Mouse (Mus musculus): ENCODE measurements around the gene Prss16. TPM values are rescaled to one million over a fixed set of nuclear protein-coding genes. Genes with fewer than 3 reads are reported as not detected.

The Prss16 gene
- polyA plus RNA-seq, 1 experiment = 10.0 TPM

DNA sequence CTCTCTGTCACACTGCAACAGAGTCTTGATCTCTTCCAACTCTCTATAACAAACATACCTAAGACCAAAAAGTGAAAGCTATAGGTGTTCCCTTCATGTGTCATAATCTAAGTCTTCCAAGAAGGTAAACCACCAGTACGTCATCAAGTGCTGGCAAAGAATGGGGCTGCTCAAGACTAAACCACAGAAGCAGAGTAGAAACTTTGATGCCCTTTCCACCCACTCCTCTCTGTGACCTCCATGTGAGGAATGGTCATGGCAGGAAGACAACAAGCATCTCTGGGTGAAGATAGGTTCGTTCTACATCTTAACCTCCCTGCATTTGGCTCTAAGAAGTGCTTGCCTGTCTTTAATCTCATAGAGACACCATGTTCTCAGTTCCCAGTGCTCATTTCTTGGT is 25.1 kb downstream of the Prss16 start:
- whole genome bisulfite sequencing = 76% methylated on average over 2 of the region's 2 CpGs
- H3K27ac ChIP-seq (ENCODE audit: control insufficient read depth, insufficient read depth, low read depth, low read length, poor library complexity) = no peak overlapping the region
- no peak for TF ChIP-seq POLR2A (IDR thresholded peaks at IDR 0.05; ENCODE audit: borderline replicate concordance, control insufficient read depth, low read depth, low read length)
- TF ChIP-seq CTCF (IDR thresholded peaks at IDR 0.05; ENCODE audit: control insufficient read depth, insufficient read depth, low read length) = no peak

DNA sequence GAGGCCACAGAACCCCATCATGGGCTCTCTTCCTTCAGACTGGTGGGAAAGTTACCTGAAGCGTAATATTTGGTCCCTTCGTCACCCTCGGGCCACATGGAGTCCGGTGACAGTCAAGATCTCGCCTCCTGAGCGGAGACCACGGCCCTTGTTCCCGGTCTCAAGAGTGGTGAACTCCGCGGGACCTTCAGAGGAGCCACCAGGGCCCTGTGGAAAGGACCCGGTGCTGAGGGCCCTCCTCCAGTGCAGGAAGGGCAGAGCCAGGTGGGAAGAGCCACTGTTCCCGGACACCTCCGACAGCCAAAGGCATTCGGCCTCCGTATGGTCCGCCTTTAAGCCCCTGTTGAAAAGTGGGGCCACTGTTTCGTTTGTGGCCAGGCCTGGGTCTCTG is 27.7 kb downstream of the Prss16 start:
- Histone ChIP-seq H3K27ac (ENCODE audit: control insufficient read depth, insufficient read depth, low read depth, low read length, poor library complexity) (no peak overlapping the region; the same call in 1 of the 2 replicates), H3K4me3 (replicated peaks; ENCODE audit: control insufficient read depth, low read depth, low read length) (peak overlapping the region; percentile 44), H3K4me1 (ENCODE audit: control insufficient read depth, insufficient read depth, low read length) (peaks cover 3% of the 10 kb centered on the region; the same call in 1 of the 2 replicates)
- WGBS = 36% methylated on average over 17 of the region's 17 CpGs
- TF ChIP-seq CTCF (IDR thresholded peaks at IDR 0.05; ENCODE audit: control insufficient read depth, insufficient read depth, low read length) (no peak), POLR2A (IDR thresholded peaks at IDR 0.05; ENCODE audit: borderline replicate concordance, control insufficient read depth, low read depth, low read length) (no peak)

More for the DNA sequence above, 25.1 kb downstream of the Prss16 start:
- Histone ChIP-seq H3K4me3 (replicated peaks; ENCODE audit: control insufficient read depth, low read depth, low read length) (no peak overlapping the region), H3K4me1 (ENCODE audit: control insufficient read depth, insufficient read depth, low read length) (peaks cover 3% of the 10 kb centered on the region; the same call in 1 of the 2 replicates)

DNA sequence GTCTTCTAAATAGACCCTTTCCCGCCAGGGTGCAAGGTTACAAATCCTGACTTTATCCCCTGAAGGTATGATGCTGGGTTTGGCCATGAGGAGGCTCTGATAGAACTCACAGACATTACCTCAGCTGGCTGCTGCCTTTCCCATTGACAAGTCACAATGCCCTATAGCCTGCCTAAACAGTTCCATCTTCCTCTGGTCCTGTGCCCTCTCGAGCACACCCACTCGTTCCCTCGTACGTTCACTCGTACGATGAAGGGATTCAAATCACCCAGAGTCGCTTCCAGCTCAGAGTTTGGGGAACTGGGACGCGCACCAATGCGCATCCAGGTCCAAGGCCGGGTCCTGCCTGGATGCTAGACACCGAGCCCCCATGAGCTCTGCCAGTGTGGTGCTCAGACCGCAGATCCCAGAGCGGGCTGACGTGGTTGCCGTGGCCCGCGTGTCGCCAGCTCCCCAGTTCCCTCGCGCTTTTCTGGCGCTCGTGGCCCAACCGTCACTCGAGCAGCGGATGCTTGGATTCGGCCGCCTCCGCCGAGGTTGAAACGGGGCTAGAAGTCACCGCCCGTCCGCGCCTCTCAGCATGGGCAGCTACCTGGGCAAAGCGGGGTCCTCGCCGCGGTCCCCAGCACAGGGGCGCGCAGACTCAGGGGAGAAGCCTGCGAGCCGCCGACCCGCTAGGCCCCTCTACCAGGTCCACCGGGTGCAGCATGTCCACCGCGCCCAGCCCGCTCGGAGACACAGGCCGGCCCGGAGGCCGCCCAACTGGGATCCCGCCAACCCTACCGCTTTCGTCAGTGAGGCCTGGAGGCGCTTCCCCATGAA is 28.4 kb downstream of the Prss16 start, which contains the start of gene Pom121l2:
Gene Pom121l2, plus strand, starts transcription at position 214 of the 822 bp plus-strand sequence.
- peak within 1 kb of the TSS; percentile 44 for H3K4me3 ChIP-seq (replicated peaks; ENCODE audit: control insufficient read depth, low read depth, low read length)

GRCm38 (mm10) chr13:21974726-21975473 is 34.6 kb downstream of the Prss16 start:
- peak overlapping the region; percentile 95 for H3K4me3 ChIP-seq (replicated peaks; ENCODE audit: control insufficient read depth, low read depth, low read length)
- 4% methylated on average over 20 of the region's 20 CpGs for WGBS
- H3K4me1 ChIP-seq (ENCODE audit: control insufficient read depth, insufficient read depth, low read length) = no peaks in the 10 kb centered on the region

More for the DNA sequence above, 28.4 kb downstream of the Prss16 start, which contains the start of gene Pom121l2:
- H3K27ac ChIP-seq (ENCODE audit: control insufficient read depth, insufficient read depth, low read depth, low read length, poor library complexity) = no peak within 1 kb of the TSS; the same call in none of the 2 replicates
- TF ChIP-seq CTCF (IDR thresholded peaks at IDR 0.05; ENCODE audit: control insufficient read depth, insufficient read depth, low read length) (no peak), POLR2A (IDR thresholded peaks at IDR 0.05; ENCODE audit: borderline replicate concordance, control insufficient read depth, low read depth, low read length) (no peak)
- H3K4me1 ChIP-seq (ENCODE audit: control insufficient read depth, insufficient read depth, low read length) = peaks cover 3% of the 10 kb centered on the region; the same call in 1 of the 2 replicates
- WGBS = 3% methylated on average over 58 of the region's 58 CpGs

DNA sequence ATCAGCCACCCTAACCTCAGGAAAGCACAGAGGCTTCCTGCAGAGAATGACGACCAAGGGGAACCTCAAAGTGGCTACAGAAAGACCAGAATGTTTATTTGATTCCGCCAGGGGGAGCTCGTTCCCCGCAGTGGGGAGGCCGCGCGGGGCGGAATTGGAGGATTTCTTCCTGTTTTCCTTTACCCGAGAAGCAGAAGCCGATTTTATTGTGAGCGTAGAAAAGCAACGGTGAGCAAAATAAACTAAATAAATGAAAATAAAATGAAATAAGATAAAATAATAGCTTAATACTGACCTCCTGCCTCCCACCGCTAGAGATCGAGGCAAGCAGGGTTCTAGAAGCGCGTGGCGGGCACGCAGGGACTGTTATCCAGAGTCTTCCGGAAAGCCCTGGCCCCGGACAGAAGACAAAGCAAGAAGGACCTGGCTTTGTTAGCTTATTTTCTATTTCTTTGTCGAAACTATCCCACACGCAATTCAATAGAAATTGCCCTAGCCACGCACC is 35.3 kb downstream of the Prss16 start:
- no peaks in the 10 kb centered on the region for H3K4me1 ChIP-seq (ENCODE audit: control insufficient read depth, insufficient read depth, low read length)
- under 1% methylated on average over 23 of the region's 23 CpGs for WGBS
- H3K4me3 ChIP-seq (replicated peaks; ENCODE audit: control insufficient read depth, low read depth, low read length) = peak overlapping the region; percentile 95
- peak; percentile 87 for TF ChIP-seq CTCF (IDR thresholded peaks at IDR 0.05; ENCODE audit: control insufficient read depth, insufficient read depth, low read length)
- TF ChIP-seq POLR2A (IDR thresholded peaks at IDR 0.05; ENCODE audit: borderline replicate concordance, control insufficient read depth, low read depth, low read length) = no peak
- peak overlapping the region; percentile 89 for H3K27ac ChIP-seq (ENCODE audit: control insufficient read depth, insufficient read depth, low read depth, low read length, poor library complexity)

More at GRCm38 (mm10) chr13:21974726-21975473, 34.6 kb downstream of the Prss16 start:
- no peak for TF ChIP-seq POLR2A (IDR thresholded peaks at IDR 0.05; ENCODE audit: borderline replicate concordance, control insufficient read depth, low read depth, low read length)
- peak overlapping the region; percentile 89 for H3K27ac ChIP-seq (ENCODE audit: control insufficient read depth, insufficient read depth, low read depth, low read length, poor library complexity)

DNA sequence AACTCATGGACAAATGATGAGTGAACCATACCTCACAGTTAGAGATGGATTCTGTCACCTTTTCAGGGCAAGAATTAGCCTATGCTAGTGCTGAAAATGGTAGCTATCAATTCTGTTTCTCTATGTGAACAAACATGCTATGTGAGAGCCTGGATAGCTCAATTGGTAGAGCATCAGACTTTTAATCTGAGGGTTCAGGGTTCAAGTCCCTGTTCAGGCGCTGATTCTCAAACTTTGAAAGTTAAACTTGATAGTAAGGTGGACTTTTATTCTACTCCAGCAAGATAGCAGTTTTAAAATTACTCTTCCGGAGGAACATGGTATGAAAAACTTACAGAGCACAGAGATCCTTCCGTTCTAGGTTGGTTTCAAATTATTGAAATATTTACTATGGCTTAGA is 37.9 kb downstream of the Prss16 start:
- 72% methylated on average over 3 of the region's 3 CpGs for WGBS
- no peak overlapping the region for H3K27ac ChIP-seq (ENCODE audit: control insufficient read depth, insufficient read depth, low read depth, low read length, poor library complexity)
- H3K4me3 ChIP-seq (replicated peaks; ENCODE audit: control insufficient read depth, low read depth, low read length) = no peak overlapping the region
- TF ChIP-seq POLR2A (IDR thresholded peaks at IDR 0.05; ENCODE audit: borderline replicate concordance, control insufficient read depth, low read depth, low read length) (no peak), CTCF (IDR thresholded peaks at IDR 0.05; ENCODE audit: control insufficient read depth, insufficient read depth, low read length) (no peak)
- H3K4me1 ChIP-seq (ENCODE audit: control insufficient read depth, insufficient read depth, low read length) = no peaks in the 10 kb centered on the region

GRCm38 (mm10) chr13:21969816-21970215 is 39.7 kb downstream of the Prss16 start:
- H3K4me1 ChIP-seq (ENCODE audit: control insufficient read depth, insufficient read depth, low read length) = no peaks in the 10 kb centered on the region
- no peak overlapping the region for H3K4me3 ChIP-seq (replicated peaks; ENCODE audit: control insufficient read depth, low read depth, low read length)
- TF ChIP-seq POLR2A (IDR thresholded peaks at IDR 0.05; ENCODE audit: borderline replicate concordance, control insufficient read depth, low read depth, low read length) (no peak), CTCF (IDR thresholded peaks at IDR 0.05; ENCODE audit: control insufficient read depth, insufficient read depth, low read length) (no peak)
- WGBS = 42% methylated on average over 2 of the region's 2 CpGs
- H3K27ac ChIP-seq (ENCODE audit: control insufficient read depth, insufficient read depth, low read depth, low read length, poor library complexity) = no peak overlapping the region

- TF ChIP-seq POLR2A (IDR thresholded peaks at IDR 0.05; ENCODE audit: borderline replicate concordance, control insufficient read depth, low read depth, low read length) (no peak), CTCF (IDR thresholded peaks at IDR 0.05; ENCODE audit: control insufficient read depth, insufficient read depth, low read length) (no peak)
- 52% methylated on average over 1 of the region's 1 CpGs for WGBS
- Histone ChIP-seq H3K4me3 (replicated peaks; ENCODE audit: control insufficient read depth, low read depth, low read length) (no peak overlapping the region), H3K27ac (ENCODE audit: control insufficient read depth, insufficient read depth, low read depth, low read length, poor library complexity) (no peak overlapping the region), H3K4me1 (ENCODE audit: control insufficient read depth, insufficient read depth, low read length) (no peaks in the 10 kb centered on the region)
These were observed 40.3 kb downstream of the Prss16 start for GRCm38 (mm10) chr13:21969269-21969668.

Other genes with a start within 250 kb of the Prss16 start
- 99.1 and 123 TPM in 2 replicates for gene Hist1h1b, start 229.1 kb downstream of the Prss16 start, polyA plus RNA-seq (2011; ENCODE audit: insufficient read depth, insufficient read length, low replicate concordance, missing spikeins)
- gene Hist1h3i, start 226.4 kb downstream of the Prss16 start, polyA plus RNA-seq (2011; ENCODE audit: insufficient read depth, insufficient read length, low replicate concordance, missing spikeins) = 34.1 TPM in 1 of 2 replicates, not detected in the other
- 14.9 and 15.3 TPM in 2 replicates for gene Hist1h2an, start 222.5 kb downstream of the Prss16 start, polyA plus RNA-seq (2011; ENCODE audit: insufficient read depth, insufficient read length, low replicate concordance, missing spikeins)
- gene Hist1h2bp, start 222.3 kb downstream of the Prss16 start, polyA plus RNA-seq (2011; ENCODE audit: insufficient read depth, insufficient read length, low replicate concordance, missing spikeins) = 31.5 and 33.4 TPM in 2 replicates
- 27.5 and 42.9 TPM in 2 replicates for gene Hist1h2bq, start 199.5 kb downstream of the Prss16 start, polyA plus RNA-seq (2011; ENCODE audit: insufficient read depth, insufficient read length, low replicate concordance, missing spikeins)
- 5.1 TPM in 1 of 2 replicates, not detected in the other for gene Hist1h2ao, start 199.3 kb downstream of the Prss16 start, polyA plus RNA-seq (2011; ENCODE audit: insufficient read depth, insufficient read length, low replicate concordance, missing spikeins)
- gene Hist1h4m, start 198.0 kb downstream of the Prss16 start, polyA plus RNA-seq (2011; ENCODE audit: insufficient read depth, insufficient read length, low replicate concordance, missing spikeins) = 157 and 288 TPM in 2 replicates
- gene Hist1h4n, start 177.5 kb downstream of the Prss16 start, polyA plus RNA-seq (2011; ENCODE audit: insufficient read depth, insufficient read length, low replicate concordance, missing spikeins) = 79.8 and 313 TPM in 2 replicates
- gene Hist1h2ap, start 176.2 kb downstream of the Prss16 start, polyA plus RNA-seq (2011; ENCODE audit: insufficient read depth, insufficient read length, low replicate concordance, missing spikeins) = 94.2 and 102 TPM in 2 replicates
- gene Hist1h2br, start 176.0 kb downstream of the Prss16 start, polyA plus RNA-seq (2011; ENCODE audit: insufficient read depth, insufficient read length, low replicate concordance, missing spikeins) = 36.9 and 43.8 TPM in 2 replicates
- 1.4 and 2.5 TPM in 2 replicates for gene Zfp184, start 64.6 kb downstream of the Prss16 start, polyA plus RNA-seq (2011; ENCODE audit: insufficient read depth, insufficient read length, low replicate concordance, missing spikeins)
- not detected in 2 replicates for gene Pom121l2, start 28.5 kb downstream of the Prss16 start, polyA plus RNA-seq (2011; ENCODE audit: insufficient read depth, insufficient read length, low replicate concordance, missing spikeins)
- 31.8 and 40.4 TPM in 2 replicates for gene Hist1h2ah, start 25.8 kb upstream of the Prss16 start, polyA plus RNA-seq (2011; ENCODE audit: insufficient read depth, insufficient read length, low replicate concordance, missing spikeins)
- gene Hist1h2bk, start 26.1 kb upstream of the Prss16 start, polyA plus RNA-seq (2011; ENCODE audit: insufficient read depth, insufficient read length, low replicate concordance, missing spikeins) = 109 and 137 TPM in 2 replicates
- gene Hist1h4i, start 31.6 kb upstream of the Prss16 start, polyA plus RNA-seq (2011; ENCODE audit: insufficient read depth, insufficient read length, low replicate concordance, missing spikeins) = 144 and 216 TPM in 2 replicates
- 11.7 and 42.0 TPM in 2 replicates for gene Hist1h2ag, start 33.2 kb upstream of the Prss16 start, polyA plus RNA-seq (2011; ENCODE audit: insufficient read depth, insufficient read length, low replicate concordance, missing spikeins)
- 40.5 and 87.9 TPM in 2 replicates for gene Hist1h2bj, start 33.5 kb upstream of the Prss16 start, polyA plus RNA-seq (2011; ENCODE audit: insufficient read depth, insufficient read length, low replicate concordance, missing spikeins)
- not detected in 2 replicates for gene Vmn1r188, start 74.7 kb upstream of the Prss16 start, polyA plus RNA-seq (2011; ENCODE audit: insufficient read depth, insufficient read length, low replicate concordance, missing spikeins)
- not detected in 2 replicates for gene Vmn1r189, start 96.1 kb upstream of the Prss16 start, polyA plus RNA-seq (2011; ENCODE audit: insufficient read depth, insufficient read length, low replicate concordance, missing spikeins)
- not detected in 2 replicates for gene Vmn1r191, start 174.2 kb upstream of the Prss16 start, polyA plus RNA-seq (2011; ENCODE audit: insufficient read depth, insufficient read length, low replicate concordance, missing spikeins)
- not detected in 2 replicates for gene Vmn1r192, start 181.4 kb upstream of the Prss16 start, polyA plus RNA-seq (2011; ENCODE audit: insufficient read depth, insufficient read length, low replicate concordance, missing spikeins)
- 0.42 and 0.72 TPM in 2 replicates for gene Vmn1r193, start 213.4 kb upstream of the Prss16 start, polyA plus RNA-seq (2011; ENCODE audit: insufficient read depth, insufficient read length, low replicate concordance, missing spikeins)
- not detected in 2 replicates for gene Vmn1r194, start 234.5 kb upstream of the Prss16 start, polyA plus RNA-seq (2011; ENCODE audit: insufficient read depth, insufficient read length, low replicate concordance, missing spikeins)

All from bone marrow, adult 2 months (tissue).